19 mouse cellular contexts compared by ENCODE assay signal in genomic region chr17:75434871-75435270, GRCm38 (mm10).
"Had no signal": no experiment of that assay in that cellular context is flagged by ENCODE, and none has a peak within 500 bp of the region (broad histone marks: within the 10 kb centered on the region; RNA-seq: fewer than 3 reads in every experiment).

No protein-coding gene starts in this region.

- H3K4me1 ChIP-seq: liver, embryonic 12.5 days; liver, embryonic 15.5 days; lung, embryonic 15.5 days; midbrain, embryonic 15.5 days; neural tube, embryonic 12.5 days; neural tube, embryonic 15.5 days had no signal

- H3K27ac ChIP-seq: kidney, postnatal 0 days; layer of hippocampus, adult 2 months; limb, embryonic 10.5 days; limb, embryonic 13.5 days; liver, embryonic 12.5 days; liver, embryonic 15.5 days; lung, embryonic 15.5 days; midbrain, embryonic 10.5 days; midbrain, embryonic 15.5 days; neural tube, embryonic 12.5 days; neural tube, embryonic 15.5 days; stomach, postnatal 0 days had no signal

- DNase-seq: layer of hippocampus, adult 9-11 months; liver; right cerebral cortex, adult 18-20 months; right cerebral cortex, postnatal 14 days; right cerebral cortex, postnatal 4 days; thymus, adult 2 months; thymus, postnatal 25 days had no signal

- H3K4me2 ChIP-seq: limb, embryonic 13.5 days; liver, embryonic 12.5 days; liver, embryonic 15.5 days; midbrain, embryonic 15.5 days; neural tube, embryonic 12.5 days; neural tube, embryonic 15.5 days had no signal

- H3K27me3 ChIP-seq: limb, embryonic 13.5 days; lung, embryonic 15.5 days; midbrain, embryonic 15.5 days; neural tube, embryonic 12.5 days; neural tube, embryonic 15.5 days had no signal

- H3K9ac ChIP-seq: limb, embryonic 13.5 days; liver, embryonic 12.5 days; liver, embryonic 15.5 days; lung, embryonic 15.5 days; midbrain, embryonic 15.5 days; neural tube, embryonic 12.5 days; neural tube, embryonic 15.5 days had no signal

- ATAC-seq: liver, embryonic 12.5 days; midbrain, embryonic 15.5 days had no signal

- H3K36me3 ChIP-seq: limb, embryonic 10.5 days; limb, embryonic 13.5 days; liver, embryonic 12.5 days; liver, embryonic 15.5 days; lung, embryonic 15.5 days; midbrain, embryonic 10.5 days; midbrain, embryonic 15.5 days; neural tube, embryonic 12.5 days; neural tube, embryonic 15.5 days had no signal

- H3K9me3 ChIP-seq: limb, embryonic 10.5 days; limb, embryonic 13.5 days; liver, embryonic 12.5 days; liver, embryonic 15.5 days; lung, embryonic 15.5 days; midbrain, embryonic 10.5 days; midbrain, embryonic 15.5 days; neural tube, embryonic 12.5 days; neural tube, embryonic 15.5 days had no signal

- H3K4me3 ChIP-seq: layer of hippocampus, adult 2 months; limb, embryonic 13.5 days; liver, embryonic 12.5 days; liver, embryonic 15.5 days; lung, embryonic 15.5 days; midbrain, embryonic 10.5 days; midbrain, embryonic 15.5 days; neural tube, embryonic 12.5 days; neural tube, embryonic 15.5 days had no signal
